Mouse (Mus musculus) retina, adult 2 months (tissue): ENCODE data around the gene Gsdma2.
"Not testable (repeated sequence)": the region's sequence is repeated elsewhere in the genome, so short reads cannot be mapped to it uniquely, and the experiment has no call there.

ENCODE experiments used
- DNase-seq: peaks from one replicate; pipeline ENCODE4 v3.0.0-alpha.2; 2012; ENCODE audit warnings: low read depth, low spot score

Gsdma2 gene

GRCm38 (mm10) chr11:98668984-98669383, 22.4 kb downstream of the Gsdma2 start:
- no peak for DNase-seq

DNA sequence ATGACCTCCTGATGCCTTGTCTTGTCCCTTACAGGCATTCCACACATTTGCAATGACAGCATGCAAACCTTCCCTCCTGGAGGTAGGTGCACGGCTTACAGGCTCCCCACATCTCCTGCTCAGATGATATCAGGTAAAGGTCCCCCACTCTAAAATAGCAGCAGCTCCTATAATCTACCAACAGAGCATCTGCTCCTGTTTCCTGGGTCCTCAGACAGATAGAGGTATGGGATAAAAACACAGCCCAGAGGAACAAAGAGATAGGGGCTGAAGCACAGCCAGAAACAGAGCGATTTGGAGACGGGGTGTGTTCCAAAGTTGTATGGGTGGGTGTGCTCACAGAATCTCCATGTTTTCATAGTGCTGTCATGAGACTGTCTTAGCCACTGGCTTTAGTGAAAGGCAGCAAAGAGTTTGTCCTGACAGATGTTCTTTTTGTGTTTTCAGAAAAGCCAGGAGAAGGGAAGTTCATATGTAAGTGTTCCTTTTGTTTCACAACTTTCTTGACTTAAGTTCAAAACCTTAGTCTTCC, 24.8 kb downstream of the Gsdma2 start:
- DNase-seq = no peak

DNA sequence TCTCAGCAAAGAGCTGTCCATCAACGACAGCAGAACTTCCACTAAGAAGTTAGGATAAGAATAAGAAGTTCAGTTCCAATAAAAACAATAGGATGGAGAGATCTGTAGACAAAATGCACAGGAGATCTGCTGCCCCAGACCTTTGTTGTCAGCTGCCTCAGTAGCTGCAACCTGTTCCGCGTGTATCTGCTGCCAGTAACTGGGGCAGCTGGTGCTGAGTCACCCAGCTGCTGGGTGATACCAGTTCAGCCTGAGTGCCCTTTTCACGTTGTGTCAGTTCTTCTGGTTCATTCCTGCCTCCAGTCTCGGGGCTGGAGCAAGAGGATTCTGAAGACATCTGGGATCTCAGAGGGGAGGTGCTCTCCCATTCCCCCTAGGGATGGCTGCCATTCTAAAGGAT, 25.3 kb downstream of the Gsdma2 start:
- no peak for DNase-seq

DNA sequence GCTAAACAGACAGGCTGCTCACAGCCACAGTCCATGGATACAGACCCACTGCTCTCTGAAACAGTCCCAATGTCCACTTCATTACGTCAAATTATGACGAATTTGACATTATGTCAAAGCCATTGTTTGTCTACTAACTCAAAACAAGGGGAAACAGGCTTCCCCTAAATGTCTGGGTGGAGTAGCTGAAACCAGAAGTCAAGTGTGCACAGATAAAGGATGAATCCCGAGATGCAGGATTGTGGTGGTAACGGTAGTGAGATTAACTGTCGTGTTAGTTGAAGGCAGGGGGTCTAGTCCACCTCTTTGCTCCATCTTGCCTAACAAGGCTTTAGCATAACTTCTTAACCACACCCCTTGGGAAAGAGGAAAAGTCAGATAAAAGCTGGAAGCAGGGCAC, 25.9 kb downstream of the Gsdma2 start:
- no peak for DNase-seq

DNA sequence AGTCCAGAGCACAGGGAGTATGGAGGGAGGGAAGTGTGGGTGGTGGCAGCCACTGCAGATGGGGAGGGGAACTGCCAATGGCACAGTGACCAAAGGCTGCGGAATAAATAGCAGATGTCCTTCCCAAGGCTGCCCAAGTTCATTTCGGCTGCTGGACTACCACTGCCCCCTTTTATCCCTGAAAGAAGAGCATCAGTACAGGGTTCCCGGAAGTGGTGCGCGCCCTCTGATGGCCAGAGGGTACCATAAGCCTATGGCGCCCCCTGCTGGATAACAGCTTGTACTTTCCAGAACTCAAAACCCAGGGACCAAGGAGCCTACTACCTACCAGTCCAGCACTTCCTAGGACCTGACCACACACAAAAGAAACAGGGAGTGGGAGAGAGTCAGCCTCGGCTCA, 26.6 kb downstream of the Gsdma2 start:
- peak; percentile 29 for DNase-seq

GRCm38 (mm10) chr11:98675829-98676363, 29.3 kb downstream of the Gsdma2 start:
- no peak for DNase-seq

- DNase-seq = no peak
Measured at GRCm38 (mm10) chr11:98680023-98680422, 33.5 kb downstream of the Gsdma2 start.

- not testable (repeated sequence) for DNase-seq
Measured at GRCm38 (mm10) chr11:98680595-98680994, 34.0 kb downstream of the Gsdma2 start.

DNA sequence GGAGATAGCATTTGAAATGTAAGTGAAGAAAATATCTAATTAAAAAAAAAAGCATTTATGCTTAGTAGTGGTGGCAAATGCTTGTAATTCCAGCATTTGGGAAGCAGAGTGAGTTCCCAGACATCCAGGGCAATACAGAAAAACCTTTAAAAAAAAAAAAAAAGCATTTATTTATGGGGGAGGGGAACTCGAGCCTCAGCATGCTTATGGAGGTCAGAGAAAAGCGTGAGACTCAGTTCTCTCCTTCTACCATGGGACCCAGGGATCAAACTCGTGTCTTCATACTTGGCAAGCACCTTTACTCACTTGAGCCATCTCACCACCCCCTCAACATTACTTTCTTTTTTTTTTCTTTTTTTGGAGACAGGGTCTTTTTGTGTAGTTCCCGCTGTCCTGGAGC, 34.6 kb downstream of the Gsdma2 start:
- no peak for DNase-seq

DNA sequence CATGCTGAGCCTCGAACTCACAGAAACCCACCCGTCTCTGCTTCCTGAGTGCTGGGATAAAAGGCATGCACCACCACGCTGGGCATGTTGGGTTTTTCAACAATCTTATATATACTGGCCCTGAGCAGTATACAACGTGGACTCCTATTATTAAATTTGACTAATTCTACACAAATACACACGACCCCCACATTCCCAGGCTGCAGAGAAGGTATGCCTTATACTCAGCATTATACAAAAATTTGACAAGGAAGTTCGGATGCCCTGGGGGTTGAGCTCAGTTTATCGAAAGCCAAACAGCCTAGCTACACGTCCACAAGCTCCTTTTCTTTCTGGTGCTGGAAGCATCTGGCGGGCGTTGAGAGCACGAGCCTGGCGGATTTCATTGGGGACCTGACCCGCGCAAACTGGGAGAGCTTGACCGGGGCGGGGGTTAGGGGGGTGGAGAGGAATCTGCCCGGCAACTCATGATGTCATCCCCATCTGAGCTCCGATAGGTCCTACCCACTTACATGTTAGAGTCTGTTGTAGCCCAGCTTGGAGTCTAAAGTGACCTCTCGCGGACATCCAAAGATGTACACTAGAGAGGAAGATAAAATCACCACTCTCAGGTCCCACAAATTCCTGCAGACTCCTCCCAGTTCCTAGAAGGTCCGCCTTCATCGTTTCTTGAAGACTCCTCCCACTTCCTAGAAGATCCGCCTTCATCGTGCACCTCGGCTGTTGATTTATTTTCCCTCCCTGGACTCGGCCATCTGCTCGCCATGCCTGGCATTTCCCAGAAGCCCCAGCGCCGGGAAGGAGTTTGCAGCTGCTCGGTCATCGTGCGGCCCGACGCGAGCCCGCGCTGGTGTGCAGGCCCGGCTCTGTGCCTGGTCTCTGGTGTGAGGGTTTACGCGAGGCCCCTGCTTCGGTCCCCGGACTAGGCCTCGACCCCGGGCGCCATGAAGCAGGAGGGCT, 35.5 kb downstream of the Gsdma2 start, which contains the start of gene Psmd3:
Gene Psmd3 (plus strand): TSS at position 769 of the 960 bp plus-strand sequence.
- DNase-seq = peak; percentile 97

GRCm38 (mm10) chr11:98682811-98683210, 36.3 kb downstream of the Gsdma2 start:
- no peak for DNase-seq

DNA sequence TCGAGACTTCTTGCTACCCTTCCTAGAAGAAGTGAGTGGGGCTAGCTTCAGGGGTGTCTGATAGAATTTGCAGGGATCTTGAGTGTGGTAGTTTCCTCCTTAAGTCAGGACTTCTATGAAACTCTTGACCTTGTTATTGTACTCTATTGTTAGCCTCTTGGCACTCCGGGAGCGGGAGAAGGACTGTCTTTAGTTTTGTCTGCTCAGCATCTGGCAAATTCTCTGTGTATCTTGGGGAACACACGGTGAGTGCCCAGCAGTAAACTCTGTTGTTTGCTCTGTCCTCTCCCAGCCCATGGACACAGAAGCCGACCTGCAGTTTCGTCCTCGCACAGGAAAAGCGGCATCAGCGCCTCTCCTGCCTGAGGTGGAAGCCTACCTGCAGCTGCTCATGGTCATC, 39.1 kb downstream of the Gsdma2 start:
- DNase-seq = no peak

GRCm38 (mm10) chr11:98686976-98687375, 40.4 kb downstream of the Gsdma2 start:
- no peak for DNase-seq

GRCm38 (mm10) chr11:98688009-98688408, 41.5 kb downstream of the Gsdma2 start:
- no peak for DNase-seq

- DNase-seq = no peak
Measured at GRCm38 (mm10) chr11:98693201-98693600, 46.6 kb downstream of the Gsdma2 start.

DNA sequence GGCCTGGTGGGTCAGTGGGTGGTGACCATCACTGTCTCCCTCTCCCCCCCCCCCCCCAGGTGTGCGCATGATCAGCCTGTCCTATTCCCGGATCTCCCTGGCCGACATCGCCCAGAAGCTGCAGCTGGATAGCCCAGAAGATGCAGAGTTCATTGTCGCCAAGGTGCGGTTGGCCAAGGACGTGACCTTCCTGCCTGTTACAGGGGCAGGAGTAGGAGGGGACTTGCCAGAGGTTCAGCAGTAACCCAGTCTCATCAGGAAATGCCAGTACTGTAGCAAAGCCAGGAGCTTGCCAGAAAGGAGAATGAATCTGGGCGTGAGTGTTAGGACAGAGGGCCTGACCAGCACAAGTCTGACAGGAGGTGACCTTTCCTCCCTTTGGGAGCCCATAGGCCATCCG, 47.2 kb downstream of the Gsdma2 start:
- DNase-seq = no peak

GRCm38 (mm10) chr11:98694301-98694700, 47.7 kb downstream of the Gsdma2 start:
- DNase-seq = no peak

DNA sequence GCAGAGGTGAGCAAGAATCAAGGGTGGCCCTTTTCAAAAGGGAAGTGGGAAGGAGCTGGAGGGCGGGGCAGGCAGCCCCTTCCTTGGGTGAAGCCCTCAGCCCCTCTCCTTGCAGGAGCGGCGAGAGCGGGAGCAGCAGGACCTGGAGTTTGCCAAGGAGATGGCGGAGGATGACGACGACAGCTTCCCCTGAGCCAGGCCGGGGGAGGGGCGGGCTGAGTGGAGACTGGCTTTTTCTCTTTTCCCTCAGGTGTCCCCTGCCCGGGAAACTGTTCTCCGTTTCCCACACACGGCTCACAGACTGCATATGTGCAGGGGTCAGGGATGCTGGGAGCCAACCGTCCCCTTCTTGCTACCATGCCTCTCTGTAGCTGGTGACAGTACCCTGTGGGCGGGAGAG, 48.8 kb downstream of the Gsdma2 start:
- DNase-seq = no peak

DNA sequence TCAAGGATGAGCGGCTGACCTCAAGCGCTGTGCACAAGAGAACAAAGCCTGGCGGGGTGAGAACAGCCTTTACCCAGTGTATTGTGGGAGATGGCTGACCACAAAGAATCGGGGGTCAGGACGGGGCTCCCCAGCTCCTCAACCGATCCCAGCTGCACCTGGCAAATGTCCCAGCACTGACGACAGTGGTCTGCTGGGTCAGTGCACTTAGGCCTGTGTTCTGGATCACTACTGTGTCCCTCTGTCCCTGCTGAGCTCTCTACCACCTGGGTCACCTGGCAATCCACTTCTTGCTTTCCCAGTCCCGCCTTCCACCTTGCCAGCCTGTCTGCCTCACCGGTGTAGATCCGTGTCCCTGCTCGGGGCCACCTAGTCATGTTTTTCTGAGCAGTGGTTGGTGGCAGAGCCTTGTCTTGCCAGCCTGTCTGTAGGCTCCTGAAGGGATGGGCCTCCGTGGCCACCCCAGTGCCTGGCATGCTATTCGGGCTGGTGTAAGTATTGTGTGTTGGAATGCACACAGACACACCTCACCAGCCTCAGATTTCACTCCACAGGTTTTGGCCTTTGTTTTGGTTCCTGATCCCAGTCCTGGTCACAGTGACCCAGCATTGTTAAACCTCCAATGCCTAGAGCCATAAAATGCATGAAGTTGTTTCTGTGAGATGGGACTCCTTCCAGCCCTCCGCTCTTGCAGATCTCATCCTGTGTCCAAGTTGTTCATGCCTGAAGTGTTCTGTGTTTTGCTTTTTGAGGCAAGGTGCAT, 50.1 kb downstream of the Gsdma2 start:
- no peak for DNase-seq

GRCm38 (mm10) chr11:98697225-98697624, 50.7 kb downstream of the Gsdma2 start:
- DNase-seq = no peak

- DNase-seq = no peak
Measured at GRCm38 (mm10) chr11:98698849-98699640, 52.5 kb downstream of the Gsdma2 start.
